Mouse (Mus musculus) layer of hippocampus, adult 9-11 months (tissue): ENCODE measurements around the gene C1ql4.
"Not testable (repeated sequence)": the region's sequence is repeated elsewhere in the genome, so short reads cannot be mapped to it uniquely, and the experiment has no call there.

ENCODE experiments used
- DNase-seq: peaks from one replicate; pipeline ENCODE4 v3.0.0; 2022

C1ql4 gene

GRCm38 (mm10) chr15:99097840-99098492 is 10.3 kb upstream of the C1ql4 start:
- DNase-seq = no peak

DNA sequence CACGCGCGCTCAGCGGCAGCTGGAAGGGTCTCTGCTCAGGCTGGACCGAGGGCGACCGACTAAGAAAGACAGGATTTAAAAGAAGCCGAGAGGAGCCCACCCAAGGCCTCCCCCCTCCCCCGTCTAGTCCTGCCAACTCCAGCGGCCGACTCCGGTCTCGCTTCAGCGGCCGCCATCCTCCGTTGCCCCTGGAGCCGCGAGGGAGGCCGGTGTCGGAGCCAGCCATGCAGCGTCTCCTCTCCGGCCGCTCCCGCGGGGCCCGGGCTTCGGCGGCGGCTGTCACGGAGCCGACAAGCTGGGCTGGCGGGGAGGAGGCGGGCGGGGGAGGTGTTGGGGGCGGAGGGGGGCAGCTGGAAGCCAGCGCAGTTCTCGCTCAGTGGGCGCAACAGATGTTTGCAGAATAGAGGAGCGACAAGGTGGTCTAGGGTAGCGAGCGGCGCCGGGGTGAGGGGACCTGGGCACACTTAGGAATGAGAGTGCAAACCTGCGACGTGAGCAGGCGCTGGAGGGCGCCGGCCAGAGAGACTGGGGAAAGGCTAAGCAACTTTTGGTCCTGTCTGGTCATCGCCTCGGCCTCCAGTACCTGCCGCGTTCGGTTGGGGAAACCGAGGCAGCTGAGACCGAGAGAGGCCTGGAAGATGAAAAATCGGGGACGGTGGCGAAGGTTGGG is 9.3 kb upstream of the C1ql4 start:
- no peak for DNase-seq

DNA sequence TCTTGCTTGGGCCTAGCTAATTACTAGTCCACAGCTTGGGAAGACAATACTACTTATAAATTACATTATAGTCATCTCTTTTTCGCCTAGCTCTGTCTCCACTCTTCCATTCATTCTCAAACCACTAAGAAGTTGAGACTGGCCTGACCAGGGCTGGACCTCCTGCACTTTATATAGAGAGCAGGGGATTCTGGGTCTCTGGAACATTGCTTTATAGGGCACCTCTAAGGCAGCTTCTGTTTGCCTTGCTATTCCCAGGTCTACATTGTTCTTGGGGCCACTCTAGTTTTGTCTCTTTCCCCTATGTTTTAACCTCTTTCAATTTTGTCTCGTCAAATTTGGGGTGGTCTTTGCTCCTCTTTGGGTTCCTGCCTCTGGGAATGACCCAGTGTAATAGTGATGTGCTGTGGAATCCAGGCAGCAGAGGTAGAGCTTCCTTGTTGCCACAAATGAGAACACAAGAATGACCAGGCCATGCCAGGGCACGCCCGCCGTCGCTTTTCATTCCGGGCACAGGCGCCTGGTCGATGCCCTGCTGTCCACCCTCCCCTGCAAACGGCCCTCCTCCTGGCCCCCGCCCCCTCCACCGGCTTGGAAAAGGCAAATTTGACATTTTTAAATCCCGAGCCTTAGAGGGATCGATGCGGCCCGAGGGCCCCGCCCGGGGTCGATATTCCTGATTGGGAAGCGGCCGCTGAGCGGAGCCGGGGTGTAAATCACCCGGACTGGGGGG is 8.6 kb upstream of the C1ql4 start:
- DNase-seq = no peak

GRCm38 (mm10) chr15:99095356-99095755 is 7.7 kb upstream of the C1ql4 start:
- no peak for DNase-seq

GRCm38 (mm10) chr15:99094631-99095270 is 7.1 kb upstream of the C1ql4 start:
- no peak for DNase-seq

GRCm38 (mm10) chr15:99093291-99094258 is 6.0 kb upstream of the C1ql4 start:
- DNase-seq = peak; percentile 46

- no peak for DNase-seq
Observed at GRCm38 (mm10) chr15:99092870-99093269, 5.3 kb upstream of the C1ql4 start, which contains the start of gene Dnajc22. TSS of gene Dnajc22 (plus strand) at chr15:99093170.

DNA sequence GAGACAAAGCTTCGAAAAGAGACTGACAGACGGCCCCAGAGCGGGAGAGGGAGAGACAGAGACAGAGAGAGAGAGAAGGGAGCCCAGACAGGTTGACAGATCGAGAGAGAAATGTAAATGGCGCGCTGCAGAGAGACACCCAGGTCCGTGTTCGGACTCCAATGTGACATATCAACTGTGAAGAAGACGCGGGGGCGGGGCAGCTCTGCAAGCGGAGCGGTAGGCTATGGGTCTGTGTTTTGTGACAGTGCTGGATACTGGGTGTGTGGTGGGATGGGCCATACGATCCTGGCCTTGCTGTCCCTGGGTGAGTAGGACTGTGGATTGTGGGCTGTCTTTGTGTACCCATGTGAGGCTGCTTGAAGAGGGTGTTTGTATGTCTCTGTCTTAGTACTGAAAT is 1.5 kb upstream of the C1ql4 start:
- no peak for DNase-seq

DNA sequence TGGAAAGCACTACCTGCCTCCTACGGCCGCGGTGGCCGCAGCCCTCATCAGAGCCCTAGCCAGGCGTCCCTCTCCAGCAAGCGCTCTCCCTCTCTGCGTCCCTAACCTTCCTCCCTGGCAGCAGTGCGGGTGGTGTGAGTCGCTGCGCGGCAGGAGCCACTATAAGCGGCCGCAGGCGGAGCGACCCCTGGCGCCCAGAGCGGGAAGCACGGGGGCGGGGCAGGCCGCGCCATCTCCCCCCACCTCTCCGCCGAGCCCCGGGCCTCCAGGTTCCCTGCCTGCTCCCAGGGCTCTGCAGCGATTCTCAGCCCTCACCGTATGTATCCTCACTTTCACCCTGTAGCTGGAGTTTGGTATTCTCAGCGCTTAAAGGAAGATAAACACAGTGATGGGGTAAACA is 675 bp upstream of the C1ql4 start:
- peak; percentile 34 for DNase-seq

- no peak for DNase-seq
Observed at GRCm38 (mm10) chr15:99085997-99086396, 1.6 kb downstream of the C1ql4 start.

DNA sequence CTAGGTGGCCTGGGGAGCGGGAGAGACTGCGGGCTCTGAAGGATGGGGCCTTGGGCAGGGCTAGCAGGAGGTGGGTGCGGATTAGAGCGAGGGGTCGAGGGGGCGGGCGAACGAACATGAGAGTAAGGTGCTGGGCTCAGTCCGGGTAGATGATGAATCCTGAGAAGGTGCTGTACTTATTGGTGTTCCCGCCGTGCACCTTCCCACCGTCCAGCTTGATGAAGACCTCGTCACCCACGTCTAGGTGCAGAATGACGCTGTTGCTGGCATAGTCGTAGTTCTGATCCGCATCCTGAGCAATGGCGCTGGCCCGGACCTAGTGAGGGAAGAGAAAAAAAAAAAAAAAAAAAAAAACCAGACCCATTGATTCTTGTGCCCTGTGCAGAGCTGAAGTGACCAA is 3.0 kb downstream of the C1ql4 start:
- DNase-seq = no peak

DNA sequence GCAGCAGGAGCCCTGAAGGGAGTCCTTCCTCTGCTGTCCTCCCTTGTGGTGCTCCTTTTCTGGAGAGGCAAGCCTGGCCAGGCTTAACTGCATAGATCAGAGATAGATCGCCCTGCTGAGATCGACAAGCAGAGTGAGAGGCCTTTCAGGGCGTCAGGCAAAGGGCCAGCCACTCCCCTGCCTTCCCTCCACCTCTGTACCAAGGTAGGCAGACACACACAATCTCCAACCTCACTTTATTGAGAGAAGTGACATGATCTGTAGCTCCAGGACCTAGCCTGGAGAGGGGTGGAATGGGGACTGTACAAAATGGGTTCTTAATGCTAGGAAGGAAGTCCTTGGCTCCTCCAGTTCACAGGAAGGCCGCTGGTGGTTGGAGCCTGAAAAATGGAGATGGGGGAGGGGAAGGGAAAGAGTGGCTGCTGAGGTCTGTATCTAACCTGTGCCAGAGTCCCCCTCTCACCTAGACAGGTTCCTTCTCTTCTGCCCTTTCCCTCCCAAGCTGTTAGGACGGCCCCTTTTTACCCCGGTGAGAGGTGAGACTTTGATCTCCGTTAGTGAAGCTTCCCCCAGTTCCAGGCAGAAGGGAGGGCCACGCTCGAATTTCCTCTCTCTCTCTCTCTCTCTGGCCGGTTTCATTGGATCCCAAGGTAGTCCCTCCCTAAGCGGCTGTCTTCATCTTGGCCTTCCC is 3.6 kb downstream of the C1ql4 start:
- no peak for DNase-seq

- DNase-seq = no peak
Observed at GRCm38 (mm10) chr15:99083258-99083657, 4.4 kb downstream of the C1ql4 start.

DNA sequence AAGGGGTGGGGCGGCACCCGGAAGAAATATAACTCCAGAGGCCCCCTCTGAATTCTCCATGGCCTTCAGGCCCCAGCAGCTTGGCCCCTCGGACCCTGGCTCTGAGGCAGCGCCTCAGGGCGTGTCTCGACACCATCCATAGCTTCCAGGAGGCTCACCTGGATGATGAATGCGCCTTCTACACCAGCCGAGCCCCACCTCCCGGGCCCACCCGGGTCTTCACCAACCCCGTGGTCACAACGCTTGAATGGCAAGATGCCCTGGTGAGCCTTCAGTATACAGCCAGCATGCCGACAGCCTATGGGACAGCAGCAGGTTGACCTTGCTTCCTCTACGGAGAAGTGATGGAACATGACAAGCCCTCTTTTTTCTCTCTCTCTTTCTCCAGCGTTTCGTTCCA is 4.8 kb downstream of the C1ql4 start:
- DNase-seq = no peak

GRCm38 (mm10) chr15:99082322-99082721 is 5.3 kb downstream of the C1ql4 start:
- DNase-seq = no peak

GRCm38 (mm10) chr15:99079804-99080203 is 7.8 kb downstream of the C1ql4 start:
- DNase-seq = no peak

GRCm38 (mm10) chr15:99078181-99078910 is 9.3 kb downstream of the C1ql4 start:
- DNase-seq = no peak

DNA sequence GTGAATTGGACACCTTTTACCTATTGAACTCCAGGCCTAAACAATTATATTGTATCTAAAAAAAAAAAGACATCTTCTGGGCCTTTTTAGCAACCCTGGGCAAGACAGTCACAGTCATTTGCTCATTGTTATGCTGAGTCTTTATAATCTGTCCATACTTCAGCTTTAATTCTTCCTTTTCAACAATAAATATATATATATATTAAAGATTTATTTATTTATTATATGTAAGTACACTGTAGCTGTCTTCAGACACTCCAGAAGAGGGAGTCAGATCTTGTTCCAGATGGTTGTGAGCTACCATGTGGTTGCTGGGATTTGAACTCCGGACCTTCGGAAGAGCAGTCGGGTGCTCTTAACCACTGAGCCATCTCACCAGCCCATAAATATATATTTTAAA is 11.6 kb downstream of the C1ql4 start:
- DNase-seq = not testable (repeated sequence)

GRCm38 (mm10) chr15:99074600-99075333 is 12.8 kb downstream of the C1ql4 start:
- peak; percentile 98 for DNase-seq

DNA sequence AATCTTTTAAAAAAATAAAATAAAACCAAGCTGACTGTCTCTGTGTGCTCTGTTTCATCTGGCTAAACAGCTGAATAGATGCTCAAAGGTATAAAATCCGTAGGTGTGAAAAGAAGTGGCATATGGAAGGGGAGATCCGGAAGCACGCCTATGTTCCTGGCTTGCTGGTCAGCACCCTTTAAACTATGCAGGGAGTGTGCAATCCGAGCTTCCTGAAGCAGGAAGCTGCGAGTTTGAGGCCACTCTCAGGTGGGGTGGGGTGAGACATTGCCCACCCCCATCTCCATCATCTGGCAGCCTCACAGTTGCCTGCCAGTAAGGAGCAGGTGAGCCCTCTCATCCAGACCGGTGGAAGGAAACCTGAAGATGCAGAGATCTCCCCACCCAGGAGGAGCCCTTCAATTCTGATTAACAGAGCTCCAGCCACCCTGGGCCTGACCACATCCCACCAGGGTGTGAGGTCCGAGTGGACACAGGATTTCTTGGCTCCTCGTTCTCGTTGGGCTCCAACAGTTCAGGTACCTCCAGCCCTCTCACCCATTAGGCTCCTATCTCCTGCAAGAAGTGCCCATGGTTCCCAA is 13.5 kb downstream of the C1ql4 start, which contains the start of gene Troap:
Gene Troap, plus strand, starts transcription at position 557 of the 581 bp plus-strand sequence.
- no peak for DNase-seq
